Mouse (Mus musculus): ENCODE data around the gene Ncaph2.

Gene Ncaph2

DNA sequence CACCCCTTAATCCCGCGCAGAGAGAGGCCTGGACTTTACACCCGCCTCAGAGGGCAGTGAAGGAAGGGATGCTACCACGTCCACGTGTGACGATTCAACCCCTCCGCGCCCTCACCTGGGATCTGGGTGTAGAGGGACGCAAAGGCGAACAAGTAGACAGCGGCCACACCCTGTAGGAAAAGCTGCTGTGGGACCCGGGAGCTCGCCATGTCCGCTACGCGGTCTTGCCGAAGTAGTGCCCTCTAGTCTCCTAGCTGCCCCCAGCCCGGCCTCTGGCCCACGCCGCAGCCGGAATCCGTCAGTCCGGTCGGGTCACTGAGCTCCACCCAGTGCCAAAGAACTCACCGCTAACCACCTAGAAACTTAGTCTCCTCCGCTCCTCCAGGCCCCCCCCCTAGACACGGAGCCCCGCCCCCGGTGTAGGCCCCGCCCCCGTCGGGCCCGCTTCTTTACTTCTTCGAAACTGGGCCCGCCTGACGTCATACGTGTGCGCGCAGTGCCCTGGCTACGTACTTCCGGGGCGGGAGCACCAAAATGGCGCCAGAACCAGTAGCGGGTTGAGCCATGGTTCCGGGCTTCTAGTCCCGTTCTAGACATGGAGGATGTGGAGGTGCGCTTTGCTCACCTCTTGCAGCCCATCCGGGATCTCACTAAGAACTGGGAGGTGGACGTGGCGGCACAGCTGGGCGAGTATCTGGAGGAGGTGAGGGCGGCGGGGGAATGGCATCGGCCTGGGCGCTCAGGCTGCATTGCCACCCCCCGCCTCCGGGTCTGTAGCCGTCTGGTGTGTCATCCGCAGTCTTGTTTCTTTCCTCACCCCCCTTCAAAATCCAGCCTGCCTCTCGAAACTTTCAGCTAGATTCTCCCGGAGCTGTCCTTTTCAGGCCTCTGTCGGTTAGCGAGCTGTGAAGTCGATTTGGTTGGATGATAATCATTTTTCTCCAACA is at the start of gene Ncaph2, which contains the start of gene Lmf2:
Gene Ncaph2, plus strand, starts transcription at position 479 of the 947 bp plus-strand sequence.
Gene Lmf2, minus strand, starts transcription at position 419 of the 947 bp plus-strand sequence.
- CTCF ChIA-PET, result interaction anchor here (1.0 kb wide), 1 partner anchor 225 kb away, joined by 4 read pairs; no protein-coding TSS in a partner anchor

DNA sequence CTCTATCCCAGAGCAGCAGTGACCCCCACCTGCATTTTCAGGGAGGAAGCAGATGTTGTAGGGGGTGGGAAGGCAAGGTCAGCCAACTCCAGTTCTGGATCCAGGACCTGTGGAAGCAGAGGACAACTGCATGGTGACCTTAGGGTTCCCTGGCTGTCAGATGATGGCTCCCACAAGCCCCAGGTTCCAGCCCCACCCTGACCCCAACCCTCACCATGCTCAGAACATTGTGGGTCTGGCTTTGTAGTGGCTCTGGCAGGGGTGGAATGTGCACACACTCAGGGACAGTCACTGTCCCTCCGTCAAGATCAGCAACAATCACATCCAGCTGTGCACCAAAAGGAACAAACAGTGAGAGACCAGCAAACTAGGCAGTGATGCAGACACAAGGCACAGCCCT is 49.6 kb upstream of the Ncaph2 start:
- CTCF ChIA-PET, result no interaction called here

DNA sequence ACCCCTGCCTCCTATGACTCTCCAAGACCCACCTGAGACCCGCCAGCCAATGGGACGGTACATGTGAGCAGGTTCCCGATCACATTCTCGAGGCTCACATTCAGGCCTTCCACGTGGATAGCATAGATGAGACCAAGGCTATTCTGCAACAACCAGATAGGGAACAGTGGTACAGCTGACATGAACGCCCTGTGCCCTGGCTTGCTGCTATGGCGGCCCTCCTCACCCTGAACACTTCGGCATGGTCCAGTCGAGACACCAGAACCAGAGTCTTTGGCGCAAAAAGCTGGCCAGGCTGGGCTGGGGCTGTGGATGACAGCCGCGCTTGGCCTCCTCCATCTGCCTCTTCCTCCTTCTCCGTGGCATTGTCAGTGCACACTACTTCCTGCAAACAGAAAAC is 48.1 kb upstream of the Ncaph2 start:
- CTCF ChIA-PET, result no interaction called here

DNA sequence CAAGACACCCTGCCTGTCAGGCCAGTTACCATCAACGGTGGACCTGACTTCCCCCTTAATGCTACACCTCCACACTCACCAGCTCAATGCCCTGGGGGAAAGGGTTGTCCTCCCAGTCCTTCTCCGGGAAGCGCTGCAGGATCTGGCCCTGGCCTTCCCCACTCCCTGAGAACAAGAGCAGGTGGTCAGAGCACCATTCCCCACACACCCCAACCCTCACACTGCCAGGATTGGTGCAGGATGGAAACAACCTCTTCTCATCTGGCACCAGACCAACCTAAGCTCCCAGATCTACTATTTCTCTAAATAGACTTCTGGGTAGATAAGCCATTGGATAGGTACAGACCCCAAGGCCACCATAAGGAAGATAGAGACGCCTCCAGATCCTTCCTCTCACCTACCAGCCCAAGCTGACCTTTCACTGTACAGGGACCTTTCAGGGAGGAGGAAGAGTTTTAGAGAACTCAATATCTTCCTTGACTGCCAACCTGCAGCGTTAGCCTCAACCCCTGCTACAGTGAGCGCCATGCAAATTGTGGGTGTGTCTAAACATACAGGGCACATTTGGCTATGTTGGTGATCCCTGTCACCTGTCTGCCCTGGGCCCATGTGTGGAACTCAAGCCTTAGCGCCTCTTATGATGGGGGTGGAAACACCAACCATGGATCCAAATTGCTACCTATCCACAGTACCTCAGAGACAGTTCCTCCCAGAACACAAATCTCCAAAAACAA is 46.9 kb upstream of the Ncaph2 start:
- CTCF ChIA-PET, result no interaction called here

DNA sequence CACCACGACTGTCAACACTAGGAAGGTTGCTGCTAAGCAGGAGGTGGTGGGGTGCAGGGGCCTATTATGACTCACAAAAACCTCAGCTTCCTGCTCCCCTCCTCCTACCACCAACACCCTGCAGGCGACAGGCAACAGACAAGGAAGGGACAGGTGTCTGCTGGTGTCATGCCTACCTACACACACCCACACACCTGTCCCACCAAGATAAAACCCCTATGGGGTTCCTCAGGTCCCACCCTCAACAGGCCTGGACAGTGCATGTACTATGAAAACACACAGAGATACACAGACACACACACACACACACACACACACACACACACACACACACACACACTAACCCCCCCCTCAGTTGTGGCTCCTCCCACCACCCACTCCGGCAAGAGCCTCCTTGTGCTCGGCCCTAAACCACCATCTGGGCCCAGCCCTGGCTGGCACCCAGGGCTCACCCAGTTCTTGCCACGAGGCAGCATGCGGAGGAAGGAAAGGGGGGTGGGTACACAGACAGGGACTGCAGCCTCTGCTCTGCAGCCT is 45.5 kb upstream of the Ncaph2 start:
- CTCF ChIA-PET, result no interaction called here

DNA sequence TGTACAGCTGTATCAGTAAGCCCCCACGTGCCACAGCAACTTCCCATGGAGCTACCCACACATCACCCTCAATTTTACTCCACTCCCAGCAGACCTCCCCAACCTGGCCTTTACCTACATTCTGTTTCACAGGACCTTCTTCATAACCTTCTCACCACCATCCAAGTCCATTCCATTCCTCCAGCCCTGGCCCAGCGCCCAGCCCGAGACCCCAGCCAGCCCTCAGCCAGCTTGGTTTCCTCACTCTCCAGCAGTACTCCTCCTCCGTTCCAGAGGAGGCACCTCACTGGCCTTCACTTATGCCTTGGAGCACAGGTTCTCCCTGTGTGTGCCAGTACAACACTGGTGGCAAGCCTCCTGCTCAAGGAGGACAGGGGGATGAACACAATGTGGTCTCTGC is 42.2 kb upstream of the Ncaph2 start:
- CTCF ChIA-PET, result no interaction called here

DNA sequence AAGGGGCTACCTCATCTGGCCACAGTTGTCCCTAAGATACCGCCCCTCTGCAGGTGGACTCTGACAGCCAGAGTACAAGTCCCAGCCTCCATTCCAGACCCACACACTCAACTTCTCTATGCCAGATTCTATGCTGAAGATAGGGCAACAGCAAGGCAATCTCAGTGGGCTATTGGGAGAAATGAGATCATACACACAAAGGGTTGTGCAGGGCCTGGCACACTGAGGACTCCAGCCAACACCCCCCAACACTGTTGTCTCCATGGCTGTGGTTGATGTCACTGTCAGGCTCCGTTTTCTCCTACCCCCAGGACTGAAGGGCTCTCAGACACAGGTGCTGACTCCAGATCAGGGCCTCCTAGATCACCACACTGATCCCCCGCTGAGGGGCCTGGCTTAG is 41.4 kb upstream of the Ncaph2 start:
- CTCF ChIA-PET, result no interaction called here

DNA sequence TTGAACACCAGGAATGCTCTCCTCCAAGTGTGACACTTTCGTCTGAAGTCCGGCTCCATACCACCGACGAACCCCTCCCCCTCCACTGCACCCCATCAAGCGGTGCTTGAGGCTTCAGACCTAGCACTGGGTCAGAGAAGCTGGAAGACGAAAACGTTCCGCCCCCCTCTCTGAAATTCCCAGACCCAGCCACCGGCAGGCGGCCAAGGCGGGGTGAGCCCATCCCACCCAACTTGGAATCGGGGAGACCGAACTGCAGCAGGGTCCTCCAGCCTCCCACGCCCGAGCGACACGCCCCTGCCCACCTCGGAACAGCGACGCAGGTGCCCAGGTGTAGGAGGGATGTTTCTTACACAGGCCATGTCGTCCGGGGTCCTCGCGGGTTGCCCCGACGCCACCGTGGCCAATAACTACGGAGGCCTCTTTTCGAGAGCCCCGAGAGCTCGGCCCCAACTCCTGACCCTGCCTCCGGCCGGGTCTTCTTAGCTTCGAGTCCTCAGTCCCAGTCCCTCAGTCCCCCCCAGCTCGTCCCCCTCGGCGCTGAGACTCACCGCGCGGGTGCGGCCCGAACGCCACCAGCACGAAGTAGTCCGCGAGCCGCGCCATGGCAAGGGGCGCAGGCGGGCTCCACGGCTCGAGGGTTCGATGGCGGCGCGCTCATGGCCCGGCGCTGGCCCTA is 40.9 kb upstream of the Ncaph2 start:
- CTCF ChIA-PET, result interaction anchor here (0.6 kb wide), 1 partner anchor 120 kb away, joined by 3 read pairs; no protein-coding TSS in a partner anchor

DNA sequence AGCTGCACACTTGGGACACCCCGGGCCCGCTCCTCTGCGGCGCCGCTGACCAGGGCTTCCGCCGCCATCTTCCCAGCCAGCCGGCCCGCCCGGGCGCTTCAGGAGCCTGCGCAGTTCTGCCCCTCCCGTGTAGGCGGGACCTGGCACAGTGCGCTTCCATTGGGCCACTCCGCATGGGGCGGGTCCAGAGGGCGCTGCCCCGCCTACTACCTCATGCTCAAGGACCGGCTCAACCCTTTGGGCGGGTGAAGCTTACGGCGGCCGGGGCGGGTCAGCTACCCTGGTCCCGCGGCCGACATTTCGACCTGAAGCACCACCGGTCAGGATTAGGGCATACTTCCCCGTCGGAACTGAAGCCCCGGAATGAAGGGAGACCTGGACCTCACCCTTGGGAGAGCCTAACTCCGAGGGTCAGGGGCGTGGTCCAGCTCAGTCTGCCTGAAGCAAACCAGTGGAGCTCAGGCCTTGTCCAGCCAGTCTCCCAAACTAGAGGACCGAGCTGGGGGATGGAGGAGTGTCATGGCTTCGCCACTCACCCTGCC is 40.3 kb upstream of the Ncaph2 start, which contains the start of gene Sbf1:
Gene Sbf1, minus strand, starts transcription at position 122 of the 542 bp plus-strand sequence.
- CTCF ChIA-PET, result interaction anchor here (0.6 to 1.6 kb wide), 2 partner anchors 59 to 120 kb away, joined by 3 read pairs; partner anchors contain the start of gene Sco2

DNA sequence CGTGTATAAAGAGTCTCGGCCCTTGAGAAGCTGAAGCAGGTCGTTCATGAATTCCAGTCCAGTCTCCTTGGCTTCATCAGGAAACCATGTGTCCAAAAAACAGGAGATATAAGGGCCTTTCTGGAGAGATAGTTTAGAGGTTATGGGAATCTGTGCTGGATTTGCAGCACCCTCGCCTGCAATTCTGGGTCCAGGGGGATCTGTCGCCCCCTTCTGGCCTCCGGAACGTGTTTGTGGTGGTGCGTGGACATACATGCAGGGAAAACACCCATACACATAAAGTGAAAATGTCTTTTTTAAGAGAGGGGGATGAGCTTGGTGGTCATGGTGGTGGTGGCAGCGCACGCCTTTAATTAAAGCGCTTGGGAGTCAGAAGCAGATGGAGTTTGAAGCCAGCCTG is 39.4 kb upstream of the Ncaph2 start:
- CTCF ChIA-PET, result interaction anchor here (1.6 kb wide), 1 partner anchor 58 kb away, joined by 3 read pairs; the partner anchor contains the start of gene Sco2

DNA sequence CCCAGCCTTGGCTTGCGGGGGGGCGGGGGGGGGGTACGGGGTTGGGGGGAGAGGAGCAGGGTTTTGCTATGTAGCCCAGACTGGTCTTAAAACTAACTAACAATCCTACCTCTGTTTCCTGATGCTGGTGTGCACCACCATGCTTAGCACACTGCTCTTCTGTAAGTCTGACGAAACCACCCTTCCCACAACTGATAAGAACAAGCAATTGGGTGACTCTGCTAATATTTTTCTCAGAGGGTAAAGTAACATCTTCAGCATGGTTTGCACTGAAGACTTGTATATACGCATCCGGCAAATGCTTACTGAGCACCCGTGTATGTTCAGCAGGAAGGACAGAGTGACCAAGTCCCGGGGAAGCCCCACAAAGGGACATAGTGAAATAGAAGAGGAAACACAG is 34.3 kb upstream of the Ncaph2 start:
- CTCF ChIA-PET, result no interaction called here

DNA sequence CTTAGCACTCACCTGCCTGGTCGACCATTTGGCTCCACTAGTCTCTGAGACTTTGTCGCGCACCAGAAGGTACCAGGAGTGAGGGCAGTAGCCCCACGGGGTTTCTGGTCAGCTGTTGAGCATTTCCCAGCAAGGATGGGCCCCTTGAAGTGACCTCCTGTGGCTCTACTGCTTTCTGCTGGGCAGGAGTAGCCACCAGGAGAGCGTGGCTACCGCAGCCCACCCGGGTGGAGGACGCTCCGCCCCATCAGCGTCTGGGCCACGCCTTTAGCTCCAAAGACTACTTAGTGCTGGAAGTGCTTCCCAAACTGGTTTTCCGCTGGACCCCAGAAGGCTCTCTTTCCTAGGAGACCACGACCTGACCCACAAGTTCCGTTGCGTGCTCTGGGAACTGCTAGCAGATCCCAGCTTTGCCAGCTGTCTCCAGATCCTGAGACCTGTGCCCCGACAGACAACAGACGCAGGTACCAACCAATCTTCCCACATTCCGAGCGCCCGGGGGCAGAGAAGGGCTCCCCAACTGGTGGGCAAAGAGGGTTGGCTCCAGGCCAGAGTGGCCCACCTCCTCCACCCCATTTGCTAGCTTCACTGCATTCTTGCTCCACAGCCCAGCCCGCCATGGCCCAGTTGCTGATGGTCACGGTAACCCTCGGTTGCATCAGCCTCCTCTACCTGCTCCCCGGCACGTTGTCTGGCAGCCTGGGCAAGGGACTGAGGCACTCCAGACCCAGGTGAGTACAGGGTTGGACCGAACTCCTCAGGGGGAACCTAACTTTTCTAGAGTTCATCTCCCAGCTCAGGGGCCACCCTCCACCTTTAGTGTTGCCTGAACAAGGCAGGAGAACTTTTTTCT is 32.6 kb upstream of the Ncaph2 start, which contains the start of gene Adm2:
Gene Adm2, plus strand, starts transcription at position 51 of the 853 bp plus-strand sequence.
- CTCF ChIA-PET, result interaction anchor here (0.6 kb wide), 1 partner anchor 17 kb away, joined by 3 read pairs; no protein-coding TSS in a partner anchor

DNA sequence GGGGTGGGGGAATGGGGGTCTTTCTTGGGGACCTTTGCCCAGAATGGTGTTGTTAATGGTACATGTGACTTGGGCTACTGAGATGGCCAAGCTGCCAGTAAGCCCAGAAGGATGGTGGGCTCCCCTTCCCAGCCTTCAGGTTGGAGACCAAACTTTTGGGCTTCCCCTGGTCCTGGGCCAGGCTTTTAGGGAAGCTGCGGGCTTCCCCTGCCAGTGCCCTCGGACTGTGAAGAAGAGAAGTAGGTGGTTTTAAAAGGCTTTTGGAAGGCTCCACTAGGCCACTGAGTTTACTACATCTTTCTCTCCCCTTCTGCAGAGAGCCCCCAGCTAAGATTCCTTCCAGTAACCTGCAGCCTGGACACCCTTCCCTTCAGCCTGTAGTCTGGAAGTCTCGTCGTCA is 31.9 kb upstream of the Ncaph2 start:
- CTCF ChIA-PET, result interaction anchor here (0.6 to 0.9 kb wide), 2 partner anchors 16 to 114 kb away, joined by 3 to 7 read pairs; no protein-coding TSS in a partner anchor

DNA sequence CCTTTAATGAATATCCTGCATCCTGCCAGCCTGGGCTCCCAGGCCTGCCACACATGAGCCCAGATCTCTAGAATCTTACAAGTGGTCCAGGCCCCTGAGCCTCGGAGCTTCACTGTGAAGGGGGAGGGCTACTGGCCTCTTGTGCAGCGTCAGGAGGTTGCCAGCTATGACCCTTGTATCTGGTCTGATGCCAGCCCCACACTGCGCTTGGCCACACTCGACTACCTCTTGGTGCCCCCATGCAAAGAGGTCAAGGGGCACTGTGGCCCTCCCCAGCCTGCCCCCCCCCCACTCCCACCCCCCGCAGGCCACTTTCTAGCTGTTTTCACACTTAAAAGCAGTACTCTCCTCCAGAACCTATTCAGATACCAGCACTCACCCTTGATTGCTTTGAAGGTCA is 29.1 kb upstream of the Ncaph2 start:
- CTCF ChIA-PET, result no interaction called here

DNA sequence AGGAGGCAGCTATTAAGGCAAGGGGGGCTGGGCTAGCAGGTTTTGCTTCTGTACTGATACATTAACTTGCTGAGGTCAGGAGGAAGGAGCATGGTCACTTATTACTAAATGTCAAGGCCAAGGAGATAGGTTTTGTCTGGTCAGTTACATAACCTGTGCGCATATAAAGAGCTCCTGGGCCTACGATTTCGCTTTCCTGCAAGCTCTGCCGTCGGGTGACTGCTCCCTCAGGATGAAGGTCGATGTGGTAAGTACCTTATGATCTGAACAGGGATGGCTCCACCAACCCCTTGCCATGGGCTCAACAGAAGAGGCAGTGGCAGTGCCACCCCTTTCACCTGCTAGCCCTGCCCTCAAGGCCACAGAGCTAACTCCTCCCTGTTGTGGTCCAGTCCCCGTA is 21.2 kb upstream of the Ncaph2 start, which contains the start of gene Miox:
Gene Miox, plus strand, starts transcription at position 128 of the 400 bp plus-strand sequence.
- CTCF ChIA-PET, result no interaction called here

DNA sequence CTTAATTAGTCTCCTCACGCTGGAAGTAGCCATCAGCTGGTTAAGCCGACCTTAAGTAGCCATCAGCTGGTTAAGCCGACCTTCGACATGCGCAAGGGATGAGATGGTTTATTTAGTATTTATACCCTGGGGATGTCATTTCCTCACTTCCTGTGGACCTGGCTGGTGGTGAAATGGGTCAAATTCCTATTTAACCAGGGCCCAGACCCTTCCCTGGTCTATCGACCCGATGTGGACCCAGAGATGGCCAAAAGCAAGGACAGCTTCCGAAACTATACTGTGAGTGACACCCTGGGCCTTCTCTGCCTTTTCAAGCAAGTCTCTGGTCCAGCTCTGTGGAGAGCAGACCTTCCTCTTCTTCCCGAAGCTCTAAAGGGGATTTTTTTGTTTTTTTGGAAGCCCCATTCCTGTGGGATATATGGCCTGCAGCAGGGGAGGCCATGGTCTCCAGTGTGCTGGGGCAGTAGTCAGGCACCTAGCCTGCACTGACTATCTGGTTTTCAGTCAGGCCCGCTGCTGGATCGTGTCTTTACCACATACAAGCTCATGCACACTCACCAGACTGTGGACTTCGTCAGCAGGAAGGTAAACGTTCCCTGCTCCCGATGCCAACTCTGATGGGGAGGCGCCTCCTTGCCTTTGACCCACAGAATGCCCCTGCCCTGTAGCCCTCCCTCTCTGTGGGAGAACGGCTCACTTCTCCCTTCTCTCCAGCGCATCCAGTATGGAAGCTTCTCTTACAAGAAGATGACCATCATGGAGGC is 20.6 kb upstream of the Ncaph2 start:
- CTCF ChIA-PET, result no interaction called here

DNA sequence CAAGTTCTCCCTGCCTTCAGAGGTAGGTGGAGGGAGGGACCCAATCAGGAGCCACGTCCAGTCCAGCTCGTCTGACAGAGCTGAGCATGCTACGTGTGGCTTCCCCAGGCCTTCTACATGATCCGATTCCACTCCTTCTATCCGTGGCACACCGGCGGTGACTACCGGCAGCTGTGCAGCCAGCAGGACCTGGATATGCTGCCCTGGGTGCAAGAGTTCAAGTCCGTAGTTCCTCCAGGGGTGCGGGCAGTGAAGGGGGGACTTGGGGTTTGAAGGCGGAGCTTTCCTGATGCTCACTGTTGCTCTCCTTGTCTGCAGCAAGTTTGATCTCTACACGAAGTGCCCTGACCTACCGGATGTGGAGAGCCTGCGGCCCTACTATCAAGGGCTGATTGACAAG is 19.1 kb upstream of the Ncaph2 start:
- CTCF ChIA-PET, result no interaction called here

DNA sequence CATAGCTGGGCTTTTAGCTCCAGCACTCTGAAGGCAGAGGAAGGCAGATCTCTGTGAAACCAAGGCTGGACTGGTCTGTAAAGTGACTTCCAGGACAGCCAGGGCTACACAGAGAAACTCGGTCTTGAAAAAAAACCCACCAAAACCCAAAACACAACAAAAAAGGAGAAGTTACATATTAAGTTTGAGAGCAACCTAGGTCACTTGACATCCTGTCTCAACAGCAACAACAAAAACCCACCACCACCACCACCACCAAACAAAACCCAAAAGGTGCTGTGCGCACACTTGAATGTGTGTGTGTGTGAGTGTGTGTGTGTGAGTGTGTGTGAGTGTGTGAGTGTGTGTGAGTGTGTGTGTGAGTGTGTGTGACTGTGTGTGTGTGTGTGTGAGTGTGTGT is 15.8 kb upstream of the Ncaph2 start:
- CTCF ChIA-PET, result interaction anchor here (0.6 to 0.7 kb wide), 2 partner anchors 16 to 122 kb away, joined by 3 read pairs; no protein-coding TSS in a partner anchor

DNA sequence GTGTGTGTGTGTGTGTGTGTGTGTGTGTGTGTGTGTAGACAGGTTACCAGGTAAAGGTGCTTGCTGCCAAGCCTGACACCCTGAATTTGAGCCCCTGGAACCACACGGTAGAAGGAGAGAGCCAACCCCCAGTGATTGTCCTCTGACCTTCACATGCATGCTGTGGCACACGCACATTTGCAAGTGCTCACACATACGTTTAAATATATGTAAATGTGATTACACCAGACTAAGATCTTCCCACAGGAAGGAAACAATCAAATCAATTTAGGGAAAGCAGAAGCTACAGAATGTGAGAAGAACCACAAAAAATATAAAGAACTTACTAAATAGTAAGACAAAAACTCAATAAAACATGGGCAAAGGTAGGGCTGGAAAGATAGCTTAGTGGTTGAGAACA is 15.4 kb upstream of the Ncaph2 start:
- CTCF ChIA-PET, result no interaction called here

All from spleen, embryonic (tissue).